Mouse (Mus musculus): ENCODE measurements at regions not wholly inside any gene's neighbourhood (a gene's known extent, or its start where the extent isn't known, plus 50 kb on each side); places are given as distances from the start of the nearest gene placed in this dataset.

- no peak for DNase-seq (ENCODE audit: low spot score)
Measured at GRCm38 (mm10) chr3:136993473-136993872, 323.5 kb downstream of the Ppp3ca start.

- DNase-seq (ENCODE audit: low spot score) = peak; percentile 56
Measured at GRCm38 (mm10) chr3:136994361-136995083, 324.6 kb downstream of the Ppp3ca start.

GRCm38 (mm10) chr3:136995611-136996335, 325.8 kb downstream of the Ppp3ca start:
- DNase-seq (ENCODE audit: low spot score) = no peak

- DNase-seq (ENCODE audit: low spot score) = no peak
Measured at GRCm38 (mm10) chr3:136996381-136996895, 326.5 kb downstream of the Ppp3ca start.

GRCm38 (mm10) chr3:137011551-137011950, 329.3 kb upstream of the Emcn start:
- no peak for DNase-seq (ENCODE audit: low spot score)

GRCm38 (mm10) chr3:137014686-137015085, 326.2 kb upstream of the Emcn start:
- DNase-seq (ENCODE audit: low spot score) = peak; percentile 9

- DNase-seq (ENCODE audit: low spot score) = no peak
Measured at GRCm38 (mm10) chr3:137015199-137015598, 325.7 kb upstream of the Emcn start.

GRCm38 (mm10) chr3:137019971-137020634, 320.8 kb upstream of the Emcn start:
- no peak for DNase-seq (ENCODE audit: low spot score)

- DNase-seq (ENCODE audit: low spot score) = no peak
Measured at GRCm38 (mm10) chr3:137029546-137029945, 311.3 kb upstream of the Emcn start.

- no peak for DNase-seq (ENCODE audit: low spot score)
Measured at GRCm38 (mm10) chr3:137032802-137033201, 308.1 kb upstream of the Emcn start.

GRCm38 (mm10) chr3:137039638-137040037, 301.2 kb upstream of the Emcn start:
- DNase-seq (ENCODE audit: low spot score) = no peak

GRCm38 (mm10) chr3:137056544-137057224, 284.2 kb upstream of the Emcn start:
- no peak for DNase-seq (ENCODE audit: low spot score)

- DNase-seq (ENCODE audit: low spot score) = no peak
Measured at GRCm38 (mm10) chr3:137057225-137057910, 283.5 kb upstream of the Emcn start.

- DNase-seq (ENCODE audit: low spot score) = no peak
Measured at GRCm38 (mm10) chr3:137057911-137058260, 283.0 kb upstream of the Emcn start.

- DNase-seq (ENCODE audit: low spot score) = no peak
Measured at GRCm38 (mm10) chr3:137062067-137062466, 278.8 kb upstream of the Emcn start.

- DNase-seq (ENCODE audit: low spot score) = peak; percentile 29
Measured at GRCm38 (mm10) chr3:137067336-137067735, 273.5 kb upstream of the Emcn start.

- no peak for DNase-seq (ENCODE audit: low spot score)
Measured at GRCm38 (mm10) chr3:137069334-137069733, 271.5 kb upstream of the Emcn start.

- no peak for DNase-seq (ENCODE audit: low spot score)
Measured at GRCm38 (mm10) chr3:137077718-137078599, 262.9 kb upstream of the Emcn start.

- DNase-seq (ENCODE audit: low spot score) = no peak
Measured at GRCm38 (mm10) chr3:137078600-137078975, 262.3 kb upstream of the Emcn start.

- DNase-seq (ENCODE audit: low spot score) = no peak
Measured at GRCm38 (mm10) chr3:137086896-137087295, 254.0 kb upstream of the Emcn start.

Measured in adipocyte (in vitro differentiated cells).